Mouse (Mus musculus) heart, postnatal 4 days (tissue): ENCODE results near the gene Shank2. TPM values are rescaled to one million over a fixed set of nuclear protein-coding genes. Genes with fewer than 3 reads are reported as not detected.

Source experiments
- DNase-seq: peaks from one replicate; pipeline ENCODE4 v3.0.0; 2021
- total RNA-seq, 2 experiments: library from RNA; stranded (reverse); gene quantifications; 2 replicates each; pipeline ENCODE4 v1.2.3; 2021

Gene Shank2
- total RNA-seq, 2 experiments from 2014 or later, result 0.88 to 0.97 TPM

GRCm38 (mm10) chr7:144170686-144171085 lies 169.0 kb downstream of the Shank2 start:
- peak; percentile 16 for DNase-seq

GRCm38 (mm10) chr7:144173869-144174268 lies 172.1 kb downstream of the Shank2 start:
- no peak for DNase-seq

GRCm38 (mm10) chr7:144174329-144174728 lies 172.6 kb downstream of the Shank2 start:
- no peak for DNase-seq

- no peak for DNase-seq
Observed at GRCm38 (mm10) chr7:144175025-144175424, 173.3 kb downstream of the Shank2 start.

GRCm38 (mm10) chr7:144175481-144176233 lies 173.9 kb downstream of the Shank2 start:
- DNase-seq, result peak; percentile 32

- no peak for DNase-seq
Observed at GRCm38 (mm10) chr7:144176234-144176730, 174.6 kb downstream of the Shank2 start.

- no peak for DNase-seq
Observed at GRCm38 (mm10) chr7:144179436-144179835, 177.7 kb downstream of the Shank2 start.

GRCm38 (mm10) chr7:144180885-144181284 lies 179.2 kb downstream of the Shank2 start:
- DNase-seq, result peak; percentile 68

- no peak for DNase-seq
Observed at GRCm38 (mm10) chr7:144187869-144188430, 186.2 kb downstream of the Shank2 start.

GRCm38 (mm10) chr7:144189446-144189845 lies 187.7 kb downstream of the Shank2 start:
- DNase-seq, result peak; percentile 23

- no peak for DNase-seq
Observed at GRCm38 (mm10) chr7:144198491-144198890, 196.8 kb downstream of the Shank2 start.

- DNase-seq, result no peak
Observed at GRCm38 (mm10) chr7:144202017-144202682, 200.4 kb downstream of the Shank2 start.

- no peak for DNase-seq
Observed at GRCm38 (mm10) chr7:144204290-144204689, 202.6 kb downstream of the Shank2 start.

- DNase-seq, result no peak
Observed at GRCm38 (mm10) chr7:144205161-144205560, 203.4 kb downstream of the Shank2 start.

GRCm38 (mm10) chr7:144205837-144206236 lies 204.1 kb downstream of the Shank2 start:
- DNase-seq, result no peak

- DNase-seq, result no peak
Observed at GRCm38 (mm10) chr7:144206254-144206653, 204.5 kb downstream of the Shank2 start.

- no peak for DNase-seq
Observed at GRCm38 (mm10) chr7:144207100-144207499, 205.4 kb downstream of the Shank2 start.

- peak; percentile 79 for DNase-seq
Observed at GRCm38 (mm10) chr7:144207849-144208248, 206.1 kb downstream of the Shank2 start.

- DNase-seq, result no peak
Observed at GRCm38 (mm10) chr7:144208628-144209027, 206.9 kb downstream of the Shank2 start.

- DNase-seq, result no peak
Observed at GRCm38 (mm10) chr7:144210526-144210925, 208.8 kb downstream of the Shank2 start.

- DNase-seq, result no peak
Observed at GRCm38 (mm10) chr7:144212694-144213093, 211.0 kb downstream of the Shank2 start.

GRCm38 (mm10) chr7:144217192-144217591 lies 215.5 kb downstream of the Shank2 start:
- DNase-seq, result peak; percentile 79

GRCm38 (mm10) chr7:144228683-144229082 lies 227.0 kb downstream of the Shank2 start:
- no peak for DNase-seq
